Mouse (Mus musculus): ENCODE measurements around the gene Zfp982. TPM values are rescaled to one million over a fixed set of nuclear protein-coding genes. Genes with fewer than 3 reads are reported as not detected.
"Not testable (repeated sequence)": the region's sequence is repeated elsewhere in the genome, so short reads cannot be mapped to it uniquely, and the experiment has no call there.

Gene Zfp982
- polyA plus RNA-seq, 1 experiment = 0.85 TPM

DNA sequence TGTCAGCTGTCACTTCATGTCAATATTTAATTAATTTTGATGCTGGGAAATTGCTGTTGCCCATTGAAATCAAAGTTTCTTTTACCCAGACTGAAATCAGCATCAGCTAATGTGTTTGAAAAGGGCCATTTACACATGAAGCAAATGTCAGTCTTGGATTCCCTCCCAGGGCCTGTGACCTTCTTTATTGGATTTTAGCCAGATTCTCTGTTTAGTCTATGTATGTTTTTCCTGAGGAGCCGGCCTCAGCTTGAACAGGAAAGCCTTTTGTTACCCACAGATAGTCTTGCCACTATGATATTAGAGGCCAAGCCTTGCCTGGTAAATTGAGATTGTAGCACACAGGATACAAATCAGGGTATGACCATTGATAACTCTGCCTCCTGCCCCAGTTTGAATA, 66.9 kb downstream of the Zfp982 start:
- not testable (repeated sequence) for DNase-seq (ENCODE audit: low read depth)

Other genes starting within 250 kb of the Zfp982 start
- gene Zfp988, start 186.7 kb upstream of the Zfp982 start, polyA plus RNA-seq (2012; rRNA removed) = not detected in 2 replicates
- not detected in 2 replicates for gene Zfp978, start 131.1 kb upstream of the Zfp982 start, polyA plus RNA-seq (2012; rRNA removed)
- 0.04 TPM in 2 replicates for gene Gm16503, start 47.8 kb downstream of the Zfp982 start, polyA plus RNA-seq (2012; rRNA removed)
- 0.06 TPM in 1 of 2 replicates, not detected in the other for gene Zfp985, start 60.9 kb downstream of the Zfp982 start, polyA plus RNA-seq (2012; rRNA removed)
- gene Zfp979, start 150.1 kb downstream of the Zfp982 start, polyA plus RNA-seq (2012; rRNA removed) = 0.30 and 0.43 TPM in 2 replicates
- gene Zfp534, start 210.1 kb downstream of the Zfp982 start, polyA plus RNA-seq (2012; rRNA removed) = not detected in 2 replicates

All from gonadal fat pad, adult 2 months (tissue).